Mouse (Mus musculus) adipose tissue, adult 10 weeks (tissue): ENCODE measurements around the gene Zcchc4. TPM values are rescaled to one million over a fixed set of nuclear protein-coding genes. Genes with fewer than 3 reads are reported as not detected.

ENCODE experiments used
- polyA plus RNA-seq: library from polyadenylated mRNA; stranded (reverse); fragments of 350-450 nt; fragmentation: Illumina TruSeq; extraction: RNeasy Lipid Tissue Mini Kit (QIAGEN cat#74804); gene quantifications from one replicate; pipeline ENCODE4 v1.2.3, GENCODE M21; 2014; ENCODE audit warnings: low read depth, low replicate concordance

Zcchc4 gene
- polyA plus RNA-seq, result 8.4 TPM

GRCm38 (mm10) chr5:52775237-52775636 is at the start of gene Zcchc4:
TSS of gene Zcchc4 (plus strand) at chr5:52775409.

GRCm38 (mm10) chr5:52741391-52742111 is 33.7 kb upstream of the Zcchc4 start, which contains the start of gene Pi4k2b:
TSS of gene Pi4k2b (plus strand) at chr5:52741574.

GRCm38 (mm10) chr5:52833761-52834274 is 58.6 kb downstream of the Zcchc4 start, which contains the start of gene Anapc4:
TSS of gene Anapc4 (plus strand) at chr5:52834012.

Other genes with a start within 250 kb of the Zcchc4 start
- gene Lgi2, start 208.9 kb upstream of the Zcchc4 start, polyA plus RNA-seq, result 5.6 TPM
- gene Sepsecs, start 105.7 kb upstream of the Zcchc4 start, polyA plus RNA-seq, result 12.2 TPM
- gene Pi4k2b, start 33.8 kb upstream of the Zcchc4 start, polyA plus RNA-seq, result 6.6 TPM
- gene Anapc4, start 58.6 kb downstream of the Zcchc4 start, polyA plus RNA-seq, result 48.8 TPM